Mouse (Mus musculus): ENCODE measurements around the gene Akr1c18.

Gene Akr1c18

DNA sequence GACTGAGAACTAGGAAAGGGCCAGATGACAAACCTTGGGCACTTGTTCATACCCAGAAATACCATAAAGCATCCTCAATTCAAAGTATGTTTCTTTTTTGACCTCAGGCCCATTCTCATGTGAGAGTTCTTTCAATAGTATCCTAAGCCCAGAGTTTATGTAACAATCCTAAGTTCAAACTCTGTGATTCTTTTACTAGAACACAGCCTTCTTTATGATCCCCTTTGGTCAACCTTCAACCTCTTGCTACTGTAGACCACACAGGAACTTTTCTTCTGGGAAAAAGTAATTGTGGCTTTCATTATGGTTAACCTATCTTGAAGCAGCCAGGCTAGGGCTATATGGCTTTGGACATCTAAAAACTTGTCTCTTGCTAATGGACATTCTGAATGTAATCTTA is 48.8 kb downstream of the Akr1c18 start:
- no peak for DNase-seq
